ENCODE assay signal across 16 mouse cellular contexts in the genomic region with DNA sequence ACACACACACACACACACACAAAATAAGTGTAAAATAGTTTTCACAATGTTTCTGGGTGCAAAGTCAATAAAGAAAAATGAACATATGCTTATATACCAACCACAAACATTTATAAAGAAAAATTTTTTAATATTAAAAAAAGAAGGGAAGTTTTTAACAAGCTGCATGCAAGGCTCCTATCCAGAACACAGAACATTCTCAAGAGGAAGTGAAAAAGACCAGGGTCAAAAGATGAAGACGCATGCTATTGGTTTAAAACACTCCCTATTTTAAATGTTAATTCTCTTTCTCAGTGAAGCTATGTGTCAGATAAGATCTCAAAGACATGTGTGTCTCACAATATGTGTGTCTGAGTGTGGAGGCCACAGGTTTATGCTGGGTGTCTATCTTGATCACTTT. TPM values are rescaled to one million over a fixed set of nuclear protein-coding genes. Genes with fewer than 3 reads are reported as not detected.
"Had no signal": no experiment of that assay in that cellular context is flagged by ENCODE, and none has a peak within 500 bp of the region (broad histone marks: within the 10 kb centered on the region; RNA-seq: fewer than 3 reads in every experiment).

No protein-coding gene starts in this region.

- H3K9ac ChIP-seq: neural tube, embryonic 13.5 days; neural tube, embryonic 15.5 days; stomach, embryonic 15.5 days had no signal

- H3K4me1 ChIP-seq: neural tube, embryonic 13.5 days; neural tube, embryonic 15.5 days; stomach, embryonic 15.5 days had no signal

- H3K9me3 ChIP-seq: neural tube, embryonic 13.5 days; neural tube, embryonic 15.5 days; stomach, embryonic 15.5 days had no signal

- H3K4me3 ChIP-seq: neural tube, embryonic 13.5 days; neural tube, embryonic 15.5 days; stomach, embryonic 15.5 days had no signal

- H3K4me2 ChIP-seq: neural tube, embryonic 13.5 days; neural tube, embryonic 15.5 days; stomach, embryonic 15.5 days had no signal

- DNase-seq: retina, postnatal 1 day; right cerebral cortex, adult 18-20 months; right cerebral cortex, postnatal 14 days; right cerebral cortex, postnatal 4 days; spleen, adult 18-20 months; thymus, adult 18-20 months; thymus, adult 2 months; thymus, postnatal 14 days; thymus, postnatal 25 days; thymus, postnatal 36 days; thymus, postnatal 4 days had no signal

- H3K27me3 ChIP-seq: neural tube, embryonic 13.5 days; neural tube, embryonic 15.5 days; stomach, embryonic 15.5 days had no signal

- H3K27ac ChIP-seq: neural tube, embryonic 13.5 days; neural tube, embryonic 15.5 days; stomach, embryonic 15.5 days; stomach, postnatal 0 days had no signal

- H3K36me3 ChIP-seq: neural tube, embryonic 13.5 days; neural tube, embryonic 15.5 days; stomach, embryonic 15.5 days had no signal

RNA-seq across cellular contexts. Expression of a gene that starts 39.0 kb away (rescaled TPM):
- polyA plus RNA-seq: neural tube, embryonic 14.5 days; neural tube, embryonic 15.5 days had no signal
